Mouse (Mus musculus) bone marrow, adult 2 months (tissue): ENCODE data around the gene Ppard. TPM values are rescaled to one million over a fixed set of nuclear protein-coding genes. Genes with fewer than 3 reads are reported as not detected.

Experiments
- H3K27ac ChIP-seq: fragments of 200-500 bp; 2 replicates; pipeline ENCODE4 v1.5.1; 2012; ENCODE audit warnings: low read depth, mild to moderate bottlenecking, control low read depth, inconsistent platforms, low read length; ENCODE audit not compliant: control insufficient read depth, poor library complexity, insufficient read depth
- H3K4me1 ChIP-seq: fragments of 200-500 bp; 2 replicates; pipeline ENCODE4 v1.6.1; 2011; ENCODE audit warnings: low read length; ENCODE audit not compliant: control insufficient read depth, insufficient read depth
- H3K4me3 ChIP-seq: fragments of 200-500 bp; replicated peaks from 2 replicates; pipeline ENCODE3; 2011; ENCODE audit warnings: mild to moderate bottlenecking, low read depth, low read length, control low read depth; ENCODE audit not compliant: control insufficient read depth
- CTCF ChIP-seq: fragments of 200-500 bp; IDR thresholded peaks from 2 replicates; pipeline ENCODE4 v1.5.1; 2011; ENCODE audit warnings: low read length, control low read depth; ENCODE audit not compliant: control insufficient read depth, insufficient read depth
- POLR2A ChIP-seq: fragments of 200-500 bp; IDR thresholded peaks from 2 replicates; pipeline ENCODE4 v1.6.1; 2011; ENCODE audit warnings: low read depth, mild to moderate bottlenecking, control low read depth, low read length, borderline replicate concordance; ENCODE audit not compliant: control insufficient read depth
- WGBS: fragments of 180-500 bp; shearing (Covaris S2); methylation state at CpG from one replicate; pipeline ENCODE4 v1.1.7; 2018; 5-methylcytosine and 5-hydroxymethylcytosine counted together
- polyA plus RNA-seq: library from polyadenylated mRNA; stranded (reverse); fragments of >200 nt; gene quantifications from 2 replicates; pipeline ENCODE4 v1.2.4, GENCODE M21; 2011; ENCODE audit warnings: low replicate concordance; ENCODE audit not compliant: missing spikeins, insufficient read depth, insufficient read length

Gene Ppard
- polyA plus RNA-seq: 4.4 and 13.2 TPM in 2 replicates

DNA sequence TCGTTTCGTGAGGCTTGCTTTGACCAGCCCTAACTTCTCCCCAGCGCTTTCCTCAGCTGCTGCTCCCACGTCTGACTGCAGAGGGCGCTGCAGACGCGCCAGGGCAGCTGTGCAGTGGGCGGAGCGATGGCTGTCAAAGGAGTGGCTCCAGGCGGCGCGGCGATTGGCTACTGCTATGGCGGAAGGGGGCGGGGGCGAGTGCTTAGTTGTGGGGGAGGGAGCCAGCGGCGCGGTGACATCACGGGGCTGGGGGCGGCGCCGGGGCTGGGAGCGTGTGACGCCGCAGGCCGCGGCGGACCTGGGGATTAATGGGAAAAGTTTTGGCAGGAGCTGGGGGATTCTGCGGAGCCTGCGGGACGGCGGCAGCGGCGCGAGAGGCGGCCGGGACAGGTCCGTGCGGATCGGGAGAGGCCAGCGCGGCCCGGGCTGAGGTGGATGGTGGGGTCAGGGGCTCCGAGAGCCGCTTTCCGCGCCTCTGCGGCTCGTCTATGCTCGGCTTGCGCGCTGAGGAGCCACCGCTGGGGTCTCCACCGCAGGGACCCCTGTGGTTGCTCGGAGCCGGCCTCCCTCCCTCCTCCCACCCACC, at the start of gene Ppard:
Gene Ppard (plus strand): TSS at position 226 of the 586 bp plus-strand sequence.
- TF ChIP-seq CTCF (peak; percentile 99), POLR2A (peak; percentile 45; the same call in 1 of the 2 replicates)
- Histone ChIP-seq H3K27ac (peak within 1 kb of the TSS; percentile 79), H3K4me1 (peaks cover 3% of the 10 kb centered on the region; the same call in 1 of the 2 replicates), H3K4me3 (peak within 1 kb of the TSS; percentile 68)
- WGBS: 1% methylated on average over 54 of the region's 57 CpGs

- Histone ChIP-seq H3K4me3 (no peak overlapping the region), H3K27ac (no peak overlapping the region), H3K4me1 (peaks cover 4% of the 10 kb centered on the region)
- no peak for TF ChIP-seq CTCF
- WGBS: 44% methylated on average over 7 of the region's 7 CpGs
Observed at GRCm38 (mm10) chr17:28184971-28185638, 47.4 kb upstream of the Ppard start.

DNA sequence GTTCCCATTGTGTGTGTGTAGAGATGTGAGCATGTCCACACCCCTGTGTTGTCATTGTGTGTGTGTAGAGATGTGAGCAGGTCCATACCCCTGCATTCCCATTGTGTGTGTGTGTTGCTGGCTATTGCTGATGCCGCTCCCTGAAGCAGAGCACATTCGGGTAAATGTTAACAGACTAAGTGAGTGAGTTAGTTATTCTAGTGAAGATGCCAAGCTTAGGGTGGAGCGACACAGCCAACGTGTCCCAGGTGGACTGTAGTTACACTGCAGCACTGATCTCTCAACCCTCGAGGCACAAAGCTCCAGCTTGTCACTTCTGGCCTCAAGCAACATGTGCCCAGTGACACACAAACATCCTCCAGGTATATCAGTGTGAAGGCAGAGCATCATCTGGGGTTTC, 44.2 kb upstream of the Ppard start:
- Histone ChIP-seq H3K4me1 (peaks cover 4% of the 10 kb centered on the region), H3K27ac (no peak overlapping the region)
- 79% methylated on average over 5 of the region's 5 CpGs for WGBS

GRCm38 (mm10) chr17:28192754-28193153, 39.7 kb upstream of the Ppard start:
- Histone ChIP-seq H3K27ac (0 out of 2 replicates have a peak overlapping the region, but pooled peaks have one; percentile 50), H3K4me1 (peaks cover 6% of the 10 kb centered on the region; the same call in 1 of the 2 replicates), H3K4me3 (no peak overlapping the region)
- TF ChIP-seq POLR2A: no peak
- TF ChIP-seq CTCF: no peak
- WGBS: 30% methylated on average over 1 of the region's 1 CpGs

More for the DNA sequence above, 44.2 kb upstream of the Ppard start:
- H3K4me3 ChIP-seq: no peak overlapping the region
- TF ChIP-seq POLR2A: no peak
- TF ChIP-seq CTCF: no peak

- WGBS: 75% methylated on average over 3 of the region's 3 CpGs
- no peak for TF ChIP-seq CTCF
- TF ChIP-seq POLR2A: no peak
Observed at GRCm38 (mm10) chr17:28193559-28193958, 38.9 kb upstream of the Ppard start.

DNA sequence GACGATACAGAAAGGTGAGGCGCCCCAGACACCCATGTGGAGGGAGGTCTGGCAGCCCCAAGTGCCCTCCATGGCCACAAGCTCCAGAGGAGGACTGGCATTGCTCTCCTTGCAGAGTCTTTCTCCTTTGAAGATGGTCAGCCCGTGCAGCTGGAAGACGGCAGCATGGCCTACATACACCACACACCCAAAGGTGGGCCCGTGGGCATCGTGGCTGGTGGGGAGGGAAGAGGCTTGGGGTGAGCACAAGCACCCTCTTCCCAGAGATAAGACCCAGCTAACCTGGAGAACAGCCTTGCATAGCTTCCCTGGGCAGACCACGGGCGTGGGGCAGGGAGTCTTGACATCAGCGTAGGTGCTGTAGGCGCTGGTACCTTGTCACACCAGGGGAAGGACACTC, 37.5 kb upstream of the Ppard start:
- 85% methylated on average over 10 of the region's 10 CpGs for WGBS
- Histone ChIP-seq H3K27ac (no peak overlapping the region), H3K4me1 (peaks cover 6% of the 10 kb centered on the region; the same call in 1 of the 2 replicates), H3K4me3 (no peak overlapping the region)
- TF ChIP-seq POLR2A: no peak
- no peak for TF ChIP-seq CTCF

More at GRCm38 (mm10) chr17:28193559-28193958, 38.9 kb upstream of the Ppard start:
- Histone ChIP-seq H3K27ac (no peak overlapping the region), H3K4me3 (no peak overlapping the region), H3K4me1 (peaks cover 6% of the 10 kb centered on the region; the same call in 1 of the 2 replicates)

GRCm38 (mm10) chr17:28197646-28198045, 34.9 kb upstream of the Ppard start:
- Histone ChIP-seq H3K27ac (no peak overlapping the region), H3K4me3 (no peak overlapping the region), H3K4me1 (peaks cover 6% of the 10 kb centered on the region; the same call in 1 of the 2 replicates)
- WGBS: 91% methylated on average over 18 of the region's 18 CpGs
- TF ChIP-seq POLR2A: no peak

DNA sequence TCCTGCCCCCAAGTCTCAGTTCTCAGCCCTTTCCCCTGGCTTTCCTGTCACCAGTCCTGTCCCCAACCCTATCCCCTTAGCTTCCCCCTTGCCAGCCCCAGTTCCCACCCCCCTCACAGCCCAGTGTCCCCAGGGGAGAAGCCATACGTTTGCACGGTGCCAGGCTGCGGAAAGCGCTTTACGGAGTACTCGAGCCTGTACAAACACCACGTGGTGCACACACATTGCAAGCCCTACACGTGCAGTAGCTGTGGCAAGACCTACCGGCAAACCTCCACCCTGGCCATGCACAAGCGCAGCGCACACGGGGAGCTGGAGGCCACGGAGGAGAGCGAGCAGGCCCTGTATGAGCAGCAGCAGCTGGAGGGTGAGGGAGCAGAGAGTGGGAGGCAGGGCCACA, 30.5 kb upstream of the Ppard start:
- 96% methylated on average over 14 of the region's 14 CpGs for WGBS
- Histone ChIP-seq H3K4me1 (peaks cover 4% of the 10 kb centered on the region), H3K27ac (no peak overlapping the region), H3K4me3 (no peak overlapping the region)
- TF ChIP-seq CTCF: no peak
- TF ChIP-seq POLR2A: no peak; the same call in 1 of the 2 replicates
